9 mouse cellular contexts compared by ENCODE assay signal in the genomic region with DNA sequence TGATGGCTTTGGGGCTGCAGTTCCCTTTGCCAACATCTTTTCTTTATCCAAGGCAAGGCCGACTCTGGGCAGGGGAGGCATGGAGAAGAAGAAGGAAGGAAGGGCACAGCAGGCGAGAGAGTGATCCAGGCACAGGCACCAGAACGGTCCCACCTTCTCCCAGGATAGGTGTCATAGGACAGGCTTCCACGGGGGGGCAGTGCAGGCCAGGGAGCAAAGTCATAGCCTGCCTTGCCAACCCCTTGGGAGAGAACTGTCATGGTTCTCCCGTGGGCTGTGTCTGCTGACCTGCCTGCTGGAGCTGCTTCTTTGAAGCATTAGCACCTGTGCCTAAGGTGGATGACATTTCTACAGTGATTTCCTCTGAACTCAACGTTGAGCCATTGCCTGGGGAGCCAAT. TPM values are rescaled to one million over a fixed set of nuclear protein-coding genes. Genes with fewer than 3 reads are reported as not detected.
A peak's percentile ranks its signal among the peaks of the same experiment; 100 is the strongest.
DNase-seq lines count a peak whose midpoint lies in the region; ATAC-seq and TF ChIP-seq lines count a peak whose summit lies in the region.
"Had no signal": no experiment of that assay in that cellular context is flagged by ENCODE, and none has a peak within 500 bp of the region (broad histone marks: within the 10 kb centered on the region; RNA-seq: fewer than 3 reads in every experiment).

No protein-coding gene starts in this region.

- H3K4me2 ChIP-seq in forebrain, embryonic 14.5 days (ENCODE audit: low read length), result no peak overlapping the region
- H3K4me2 ChIP-seq in heart, postnatal 0 days (ENCODE audit: low read depth, low read length), result no peak overlapping the region
- H3K4me2 ChIP-seq in lung, embryonic 16.5 days (ENCODE audit: low read depth, low read length), result no peak overlapping the region
- H3K4me2 ChIP-seq: limb, embryonic 15.5 days had no signal

- no peaks in the 10 kb centered on the region for H3K9me3 ChIP-seq in forebrain, embryonic 14.5 days (replicated peaks; ENCODE audit: control insufficient read depth, low read length)
- H3K9me3 ChIP-seq in heart, postnatal 0 days (replicated peaks; ENCODE audit: control insufficient read depth, low read length), result no peaks in the 10 kb centered on the region
- no peaks in the 10 kb centered on the region for H3K9me3 ChIP-seq in lung, embryonic 16.5 days (ENCODE audit: control insufficient read depth, low read length)
- H3K9me3 ChIP-seq: limb, embryonic 15.5 days had no signal

- H3K36me3 ChIP-seq in forebrain, embryonic 14.5 days (ENCODE audit: control insufficient read depth, insufficient read depth, low read length), result peaks cover 35% of the 10 kb centered on the region
- peaks cover 26% of the 10 kb centered on the region for H3K36me3 ChIP-seq in heart, postnatal 0 days (replicated peaks; ENCODE audit: control insufficient read depth, insufficient read depth, low read length)
- H3K36me3 ChIP-seq in lung, embryonic 16.5 days (ENCODE audit: control insufficient read depth, insufficient read depth, low read length), result no peaks in the 10 kb centered on the region

- peak; percentile 43 for DNase-seq in R1 (ENCODE audit: low read depth, low spot score)
- peak; percentile 16 for DNase-seq in c-Kit-positive CD71-positive TER-119-positive erythroid progenitor cells, embryonic 14.5 days (ENCODE audit: low spot score)
- peak; percentile 66 for DNase-seq in forebrain, embryonic 14.5 days (ENCODE audit: low spot score)
- peak; percentile 23 for DNase-seq in heart, postnatal 0 days (ENCODE audit: low spot score)
- DNase-seq in kidney, postnatal 36 days, result peak; percentile 68 to 89
- DNase-seq in right cerebral cortex, postnatal 36 days (ENCODE audit: low spot score in 2 of 2), result peak; percentile 40 to 48

- H3K27me3 ChIP-seq in forebrain, embryonic 14.5 days (replicated peaks; ENCODE audit: control insufficient read depth, insufficient read depth, low read length), result no peaks in the 10 kb centered on the region
- no peaks in the 10 kb centered on the region for H3K27me3 ChIP-seq in heart, postnatal 0 days (ENCODE audit: control insufficient read depth, insufficient read depth, low read length)
- H3K27me3 ChIP-seq in lung, embryonic 16.5 days (ENCODE audit: control insufficient read depth, insufficient read depth, low read depth, low read length), result no peaks in the 10 kb centered on the region
- H3K27me3 ChIP-seq: limb, embryonic 15.5 days had no signal

- no peak overlapping the region for H3K4me3 ChIP-seq in forebrain, embryonic 14.5 days (ENCODE audit: low read depth, low read length)
- H3K4me3 ChIP-seq in heart, postnatal 0 days (ENCODE audit: low read depth, low read length), result no peak overlapping the region
- no peak overlapping the region for H3K4me3 ChIP-seq in lung, embryonic 16.5 days (ENCODE audit: low read length)
- H3K4me3 ChIP-seq: limb, embryonic 15.5 days had no signal

- H3K9ac ChIP-seq in forebrain, embryonic 14.5 days (ENCODE audit: low read length), result no peak overlapping the region
- H3K9ac ChIP-seq in heart, postnatal 0 days (replicated peaks; ENCODE audit: low read depth, low read length), result no peak overlapping the region
- no peak overlapping the region for H3K9ac ChIP-seq in lung, embryonic 16.5 days (ENCODE audit: low read length)
- H3K9ac ChIP-seq: limb, embryonic 15.5 days had no signal

- H3K4me1 ChIP-seq in forebrain, embryonic 14.5 days (ENCODE audit: control insufficient read depth, insufficient read depth, low read length), result no peaks in the 10 kb centered on the region
- H3K4me1 ChIP-seq in heart, postnatal 0 days (ENCODE audit: control insufficient read depth, insufficient read depth), result peaks cover 5% of the 10 kb centered on the region
- H3K4me1 ChIP-seq in lung, embryonic 16.5 days (replicated peaks; ENCODE audit: control insufficient read depth, insufficient read depth, low read length), result no peaks in the 10 kb centered on the region
- H3K4me1 ChIP-seq: limb, embryonic 15.5 days had no signal

- TF ChIP-seq EP300 in heart, postnatal 0 days (IDR thresholded peaks at IDR 0.05; ENCODE audit: low read depth), result no peak

- 37% methylated on average over 6 of the region's 6 CpGs for WGBS in forebrain, embryonic 14.5 days
- WGBS in heart, postnatal 0 days, result 29% methylated on average over 6 of the region's 6 CpGs
- 22% methylated on average over 6 of the region's 6 CpGs for WGBS in lung, embryonic 16.5 days

- ATAC-seq in forebrain, embryonic 14.5 days, result 0 out of 2 replicates have a peak, but pooled peaks have one; percentile 34
- ATAC-seq in heart, postnatal 0 days (ENCODE audit: insufficient read depth, low read depth), result peak; percentile 86
- ATAC-seq in lung, embryonic 16.5 days (ENCODE audit: low read depth), result peak; percentile 72; the same call in 1 of the 2 replicates
- ATAC-seq in monocyte, adult 5-6 weeks (replicated peaks; ENCODE audit: insufficient number of reproducible peaks, low FRiP score, low TSS enrichment, poor library complexity, severe bottlenecking), result no peak

- no peak overlapping the region for H3K27ac ChIP-seq in forebrain, embryonic 14.5 days (ENCODE audit: low read depth, low read length)
- H3K27ac ChIP-seq in heart, postnatal 0 days (ENCODE audit: low read depth), result no peak overlapping the region
- no peak overlapping the region for H3K27ac ChIP-seq in lung, embryonic 16.5 days (ENCODE audit: low read length)
- H3K27ac ChIP-seq: limb, embryonic 15.5 days had no signal

- TF ChIP-seq CTCF in heart, postnatal 0 days (IDR thresholded peaks at IDR 0.05; ENCODE audit: low read depth), result peak; percentile 97

RNA-seq across cellular contexts. Expression of gene Vac14, which starts 27.7 kb away (rescaled TPM):
- polyA plus RNA-seq in forebrain, embryonic 14.5 days (2014; fragmentation: Nextera tagmentation; extraction: Ambion mirVana), result 25.8 and 27.1 TPM in 2 replicates
- 13.6 and 23.2 TPM in 2 replicates for total RNA-seq in heart, postnatal 0 days (2014; rRNA removed; ENCODE audit: low replicate concordance)
- 8.9 and 10.3 TPM in 2 replicates for polyA plus RNA-seq in heart, postnatal 0 days (2015; fragmentation: Nextera tagmentation; extraction: Ambion mirVana)
- polyA plus RNA-seq in lung, embryonic 16.5 days (2015; fragmentation: Nextera tagmentation; extraction: Ambion mirVana), result 14.0 and 16.5 TPM in 2 replicates
- total RNA-seq in monocyte, adult 5-6 weeks (2017), result 19.3 to 38.3 TPM (median 24.0 TPM) in 3 replicates

Comparison
In these comparisons a context has a peak if more than half of its experiments do, and no peak if none do; other contexts are left out.
1. DNase-seq: peak in every context shown above with its lines; median percentile 78 in kidney, postnatal 36 days; 66 in forebrain, embryonic 14.5 days; 44 in right cerebral cortex, postnatal 36 days; 43 in R1; 23 in heart, postnatal 0 days; 16 in c-Kit-positive CD71-positive TER-119-positive erythroid progenitor cells, embryonic 14.5 days.